Mouse (Mus musculus): ENCODE measurements around the gene Bak1.

- TF ChIP-seq CTCF (IDR thresholded peaks at IDR 0.05) (peak; percentile 84), EP300 (IDR thresholded peaks at IDR 0.05) (no peak)
Observed at GRCm38 (mm10) chr17:27004431-27004830, 24.4 kb downstream of the Bak1 start.
